Mouse (Mus musculus) ZHBTc4 (cell line): ENCODE measurements around the gene Efnb1.
A peak's percentile ranks its signal among the peaks of the same experiment; 100 is the strongest.
"Not testable (repeated sequence)": the region's sequence is repeated elsewhere in the genome, so short reads cannot be mapped to it uniquely, and the experiment has no call there.

Experiments
- DNase-seq: peaks from one replicate; pipeline ENCODE4 v3.0.0-alpha.2; 2011; ENCODE audit warnings: low read depth, low spot score

Gene Efnb1

DNA sequence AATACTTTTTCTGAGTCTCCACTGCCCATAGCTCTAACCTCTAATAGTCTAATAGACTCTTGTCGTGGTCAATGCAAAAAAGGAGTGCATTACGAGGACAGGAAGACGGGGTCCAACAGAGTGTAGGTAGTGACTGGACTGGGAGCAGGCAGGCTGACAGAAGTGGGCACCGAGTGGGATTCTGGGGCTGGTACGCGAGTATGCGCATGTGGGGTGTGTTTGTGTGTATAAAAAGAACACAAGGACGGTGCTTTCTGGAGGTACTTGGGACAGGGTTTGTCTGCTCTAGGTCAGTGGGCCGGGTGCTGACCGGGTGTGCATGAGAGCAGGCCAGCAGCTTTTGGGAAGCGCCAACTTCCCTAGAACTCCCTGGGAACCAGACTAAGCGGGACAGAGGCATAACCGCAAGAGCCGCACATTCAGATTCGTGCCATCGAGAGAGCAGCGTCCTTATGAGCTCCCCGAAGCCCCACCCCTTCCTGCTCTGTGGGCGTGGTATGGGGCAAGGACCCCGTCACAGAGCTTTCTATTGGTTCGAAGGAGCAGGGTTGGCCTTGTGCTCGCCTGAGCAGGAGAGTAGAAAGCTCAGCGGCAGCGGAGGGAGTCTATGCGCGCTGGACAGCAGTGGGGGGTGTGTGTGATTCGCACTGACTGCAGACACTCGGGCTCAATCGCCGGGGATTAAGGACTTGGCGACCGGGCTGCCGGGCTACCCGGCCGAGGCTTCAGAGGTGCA, at the start of gene Efnb1:
Gene Efnb1 (plus strand): TSS at position 608 of the 736 bp plus-strand sequence.
- peak; percentile 93 for DNase-seq

DNA sequence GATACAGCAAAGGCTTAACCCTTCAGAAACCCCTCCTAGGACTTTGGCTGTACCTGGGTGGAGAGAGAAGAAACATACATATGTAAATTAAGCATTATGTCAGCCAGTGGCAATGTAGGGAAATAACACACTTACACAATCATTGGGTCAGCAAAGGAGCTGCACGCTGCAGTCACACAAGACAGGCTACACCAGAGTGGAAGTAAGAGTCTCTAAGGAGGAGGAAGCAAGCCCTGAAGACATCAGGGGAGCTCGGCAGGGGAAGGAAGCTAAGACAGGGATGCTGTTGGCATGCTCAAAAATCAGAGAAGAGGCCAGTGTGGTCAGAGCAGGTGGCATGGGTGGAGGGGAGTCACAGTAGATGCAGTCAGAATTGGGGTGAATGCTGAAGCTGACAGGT, 43.2 kb upstream of the Efnb1 start:
- no peak for DNase-seq

DNA sequence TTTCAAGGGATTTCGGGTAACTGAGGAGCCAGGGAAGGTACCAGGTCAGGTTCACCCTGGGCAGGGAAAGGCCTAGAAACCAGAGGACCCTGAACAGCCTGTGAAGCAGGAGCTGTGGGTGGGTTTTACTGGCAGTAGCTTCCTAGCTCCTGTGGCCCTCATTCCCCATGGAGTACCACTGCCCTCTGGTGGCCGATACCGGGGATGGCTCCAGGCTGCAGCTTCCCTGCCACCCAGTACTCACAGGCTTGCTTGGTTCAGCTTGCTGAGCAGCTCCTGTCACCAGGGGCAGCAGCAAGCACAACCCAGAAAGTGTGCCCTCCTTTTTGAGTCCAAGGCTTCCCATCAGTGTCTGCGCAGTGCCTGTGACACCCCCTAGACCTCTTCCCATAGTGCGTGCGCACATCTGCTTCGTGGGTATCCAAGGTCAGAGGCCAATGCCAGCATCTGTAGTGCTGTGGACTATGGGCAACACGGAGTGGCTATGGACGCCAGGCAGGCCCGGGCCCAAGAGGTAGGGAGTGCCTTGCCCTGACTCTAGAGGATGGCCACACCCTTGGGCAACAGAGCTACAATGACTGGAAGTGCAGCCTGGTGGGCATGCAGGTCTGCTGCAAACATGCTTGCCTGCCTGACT, 24.7 kb upstream of the Efnb1 start:
- not testable (repeated sequence) for DNase-seq

DNA sequence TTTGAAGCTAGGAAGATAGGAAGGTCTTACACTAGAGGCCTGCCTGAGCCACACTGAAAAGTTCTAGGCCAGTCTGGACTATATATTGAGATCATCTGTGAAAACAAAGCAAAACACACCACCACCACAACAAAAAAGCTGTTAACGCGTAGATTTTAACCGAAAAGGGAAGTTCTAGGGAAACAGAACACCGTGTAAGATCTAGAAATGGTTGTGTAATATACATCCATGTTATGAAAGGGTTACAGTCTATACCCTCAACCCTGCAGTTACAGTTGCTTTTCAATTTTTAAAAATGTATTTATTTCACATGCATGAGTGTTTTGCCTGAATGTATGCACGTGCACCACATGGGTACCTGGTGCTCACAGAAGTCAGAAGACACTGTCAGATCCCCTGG, 16.4 kb upstream of the Efnb1 start:
- no peak for DNase-seq

DNA sequence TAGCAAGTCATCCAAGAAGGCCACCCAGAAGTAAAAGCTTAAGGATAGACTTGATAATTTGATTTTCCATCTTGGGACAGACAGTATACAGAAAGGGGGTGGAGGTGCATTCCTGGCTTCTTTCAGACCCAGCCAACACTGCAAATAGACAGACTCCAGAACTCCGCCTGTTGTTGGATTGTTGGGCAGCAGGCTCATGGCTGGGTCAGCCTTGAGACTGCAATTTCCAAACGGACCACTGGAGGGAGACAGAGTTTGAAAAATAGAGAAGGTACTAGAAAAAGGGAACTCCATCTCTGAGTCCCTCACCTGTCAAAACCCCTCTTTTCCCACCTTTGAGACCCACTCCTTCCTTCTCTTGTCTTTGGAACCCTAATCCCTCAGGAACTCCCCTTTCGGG, 5.9 kb upstream of the Efnb1 start:
- DNase-seq: peak; percentile 56

DNA sequence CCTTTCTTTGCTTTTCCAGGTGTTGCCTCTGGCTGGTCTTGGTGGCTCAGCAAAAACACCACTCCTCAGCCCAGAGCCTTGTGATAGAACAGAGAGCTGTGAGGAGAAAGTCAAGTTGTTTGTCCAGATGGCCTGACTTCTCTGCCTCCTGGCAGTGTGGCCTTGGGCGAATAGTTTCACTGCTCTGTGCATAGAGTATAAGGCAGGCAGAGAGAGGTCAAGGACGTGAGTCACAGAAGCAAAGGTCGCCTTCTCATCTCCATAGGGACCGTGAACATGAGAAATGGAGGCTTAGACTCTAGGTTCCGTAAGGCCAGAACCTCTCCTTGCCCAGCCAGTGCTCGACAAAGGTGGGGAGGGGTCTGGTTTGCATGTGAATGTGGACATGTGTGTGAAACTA, 3.4 kb upstream of the Efnb1 start:
- DNase-seq: no peak

DNA sequence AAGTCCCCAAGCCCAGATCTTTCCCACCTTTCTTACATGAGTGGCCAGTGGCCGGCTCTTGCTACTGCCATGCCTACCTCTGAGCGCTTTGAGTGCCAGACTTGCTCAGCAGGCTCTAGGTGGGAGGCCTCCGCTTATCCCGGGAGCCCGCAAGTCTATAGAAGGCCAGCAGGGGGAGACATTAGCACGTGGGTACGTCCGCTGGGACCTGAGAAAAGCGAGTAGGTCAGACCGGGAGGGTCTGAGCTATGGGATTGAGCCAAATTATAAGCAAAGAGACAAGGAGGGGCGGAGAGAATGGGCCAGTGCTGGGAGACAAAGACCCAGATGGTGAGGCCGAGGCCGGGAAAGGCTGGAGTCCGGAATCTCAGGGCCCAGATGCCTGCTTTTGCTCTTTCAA, 1.0 kb upstream of the Efnb1 start:
- DNase-seq: peak; percentile 88

DNA sequence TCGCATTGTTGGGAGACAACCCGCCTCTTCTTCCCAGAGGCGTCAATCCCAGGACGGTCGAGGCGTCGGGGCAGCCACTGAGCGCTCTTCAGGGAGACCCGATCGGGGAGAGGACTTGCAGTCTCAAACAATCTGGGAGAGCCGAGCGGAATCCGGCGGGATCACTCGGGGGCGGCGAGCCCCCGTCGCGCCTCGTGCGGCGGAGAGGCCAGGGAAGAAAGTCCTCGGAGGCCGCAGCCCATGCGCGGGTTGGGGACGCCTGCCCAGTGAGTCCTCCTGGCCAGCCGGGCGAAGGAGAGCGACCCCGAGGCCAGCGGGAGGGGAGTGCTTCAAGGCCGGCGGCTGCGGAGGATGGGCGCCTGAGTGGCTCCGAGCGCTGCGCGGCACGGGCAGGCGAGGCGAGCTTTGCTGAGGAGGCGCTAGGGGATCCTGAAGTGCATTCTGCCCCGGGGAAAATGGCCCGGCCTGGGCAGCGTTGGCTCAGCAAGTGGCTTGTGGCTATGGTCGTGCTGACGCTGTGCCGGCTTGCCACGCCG, 569 bp downstream of the Efnb1 start:
- peak; percentile 39 for DNase-seq

DNA sequence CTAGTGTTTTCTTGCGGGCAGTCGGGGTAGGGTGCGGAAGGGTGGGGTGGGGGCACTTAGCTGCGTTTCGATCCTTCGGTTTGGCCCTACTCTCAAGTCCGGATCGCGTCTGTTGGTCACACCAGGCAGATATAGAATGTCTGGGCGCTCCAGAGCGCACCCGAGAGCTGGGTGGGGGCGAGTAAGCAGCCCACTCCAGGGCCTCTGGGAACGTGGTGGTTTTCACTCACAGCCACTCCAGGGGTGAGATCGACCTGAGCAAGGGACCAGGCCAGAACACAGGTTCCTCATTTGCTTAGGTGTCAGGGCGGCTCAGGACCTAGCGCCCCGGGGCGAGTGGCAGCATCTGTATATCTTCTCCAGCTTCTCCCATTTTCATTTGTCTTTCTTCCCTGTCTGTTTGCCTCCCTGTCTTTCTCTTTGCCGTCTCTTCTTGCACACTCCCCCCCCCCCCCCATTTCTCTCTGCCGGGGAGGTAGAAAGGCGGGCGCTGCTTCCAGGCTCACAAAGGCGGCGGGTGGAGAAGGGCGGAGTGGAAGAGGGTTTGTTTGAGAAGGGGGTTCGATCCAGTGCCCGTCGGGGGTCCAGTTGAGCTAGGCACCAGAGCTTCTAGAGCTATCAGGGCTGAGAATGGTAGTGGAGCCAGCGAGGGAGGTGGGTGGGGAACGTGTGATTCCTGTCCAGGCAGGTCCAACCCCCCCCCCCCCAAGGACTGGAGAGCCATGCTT, 1.4 kb downstream of the Efnb1 start:
- no peak for DNase-seq

DNA sequence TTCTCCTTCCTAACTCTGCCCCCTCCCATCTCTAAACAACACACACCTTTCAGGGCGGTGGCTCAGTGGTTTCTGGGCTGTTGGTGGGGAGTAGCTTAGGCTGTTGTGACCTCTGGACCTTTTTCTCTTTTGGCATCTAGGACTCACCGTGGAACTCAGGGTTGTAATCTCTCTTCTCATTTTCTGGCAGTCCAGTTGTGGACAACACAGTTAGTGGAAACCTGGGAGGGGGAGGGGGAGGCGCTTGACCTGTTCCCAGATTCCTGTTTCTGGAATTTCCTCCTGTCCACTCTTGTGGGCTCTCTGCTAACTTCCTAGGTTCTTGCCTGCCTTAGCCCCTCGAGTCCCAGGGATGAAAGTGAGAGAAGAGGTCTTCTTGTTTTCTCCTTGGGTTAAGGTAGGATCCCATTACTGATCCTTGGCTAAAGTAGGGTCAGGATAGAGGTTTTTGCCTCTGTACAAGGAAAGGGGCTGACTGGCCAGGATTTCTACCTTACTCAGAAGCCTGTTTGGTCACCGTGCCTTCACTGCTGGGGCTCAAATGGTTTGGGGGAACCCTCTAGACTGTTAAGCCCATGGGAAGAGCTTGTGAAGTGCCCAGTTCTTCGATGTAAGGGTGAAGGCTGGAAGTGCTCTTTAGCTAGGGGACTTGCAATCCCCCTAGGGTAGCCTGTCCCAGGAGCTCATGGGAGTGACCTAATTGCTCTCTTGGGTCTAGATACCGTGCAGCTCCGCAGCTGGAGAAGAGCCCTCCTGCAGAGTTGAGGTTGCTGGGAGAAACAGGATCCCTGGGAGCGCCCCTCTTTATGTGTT, 2.2 kb downstream of the Efnb1 start:
- no peak for DNase-seq

DNA sequence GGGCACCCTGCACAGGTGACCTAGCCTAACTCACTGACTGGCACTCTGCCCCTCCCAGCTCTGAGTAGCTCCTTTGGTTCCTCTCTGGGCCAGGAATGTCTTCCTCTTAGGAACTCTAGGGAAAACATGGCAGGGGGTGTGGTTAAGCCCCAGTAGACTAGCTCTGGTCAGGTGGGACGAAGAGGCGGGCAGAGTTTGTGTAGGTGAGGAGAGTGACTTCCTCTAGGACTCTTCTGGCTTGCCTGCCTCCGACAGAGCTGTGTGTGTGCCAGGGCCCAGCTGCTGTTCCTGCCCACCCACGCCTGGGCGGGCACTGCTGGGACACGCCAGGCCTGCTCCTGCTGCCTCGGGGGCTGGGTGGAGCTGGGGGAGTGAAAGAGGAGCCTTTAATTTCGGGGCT, 5.1 kb downstream of the Efnb1 start:
- no peak for DNase-seq

DNA sequence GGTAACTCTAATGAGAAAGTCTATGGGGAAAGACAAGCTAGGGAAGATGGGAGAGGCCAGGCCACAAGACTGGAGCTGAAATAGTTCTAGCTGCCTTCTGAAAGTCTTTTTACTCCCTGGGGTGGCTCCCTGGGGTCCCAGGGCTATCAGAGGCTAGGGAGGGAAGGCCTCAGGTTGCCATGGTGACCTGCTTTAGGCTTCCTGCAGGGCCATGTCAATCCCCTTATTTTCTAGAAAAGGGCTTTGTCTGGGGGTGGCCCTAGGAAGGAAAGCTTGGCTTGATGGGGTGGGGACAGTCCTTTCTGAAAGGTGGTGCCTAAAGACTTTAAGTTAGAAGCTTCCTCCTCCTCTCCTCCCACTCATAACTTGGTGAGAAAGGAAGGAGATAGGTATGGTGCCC, 6.0 kb downstream of the Efnb1 start:
- DNase-seq: no peak

DNA sequence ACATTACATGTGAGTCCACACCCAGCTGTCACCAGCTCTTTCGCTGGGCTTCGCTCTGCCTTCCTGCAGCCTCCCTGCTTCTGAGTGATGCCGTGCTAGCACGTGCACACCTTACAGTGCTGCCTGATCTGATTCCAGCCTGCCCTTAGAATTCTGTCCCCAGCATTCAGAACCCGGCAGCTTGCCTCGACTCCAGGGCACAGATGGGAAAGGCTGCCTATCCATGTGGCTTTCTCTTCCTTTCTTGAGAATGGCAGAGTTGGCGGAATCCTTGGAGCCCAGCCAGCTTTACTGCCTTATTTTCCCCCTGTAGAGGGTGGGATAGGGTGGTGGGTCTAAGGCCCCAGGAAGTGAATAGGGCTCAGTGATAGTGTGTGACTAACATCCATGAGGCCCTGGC, 9.6 kb downstream of the Efnb1 start:
- no peak for DNase-seq

DNA sequence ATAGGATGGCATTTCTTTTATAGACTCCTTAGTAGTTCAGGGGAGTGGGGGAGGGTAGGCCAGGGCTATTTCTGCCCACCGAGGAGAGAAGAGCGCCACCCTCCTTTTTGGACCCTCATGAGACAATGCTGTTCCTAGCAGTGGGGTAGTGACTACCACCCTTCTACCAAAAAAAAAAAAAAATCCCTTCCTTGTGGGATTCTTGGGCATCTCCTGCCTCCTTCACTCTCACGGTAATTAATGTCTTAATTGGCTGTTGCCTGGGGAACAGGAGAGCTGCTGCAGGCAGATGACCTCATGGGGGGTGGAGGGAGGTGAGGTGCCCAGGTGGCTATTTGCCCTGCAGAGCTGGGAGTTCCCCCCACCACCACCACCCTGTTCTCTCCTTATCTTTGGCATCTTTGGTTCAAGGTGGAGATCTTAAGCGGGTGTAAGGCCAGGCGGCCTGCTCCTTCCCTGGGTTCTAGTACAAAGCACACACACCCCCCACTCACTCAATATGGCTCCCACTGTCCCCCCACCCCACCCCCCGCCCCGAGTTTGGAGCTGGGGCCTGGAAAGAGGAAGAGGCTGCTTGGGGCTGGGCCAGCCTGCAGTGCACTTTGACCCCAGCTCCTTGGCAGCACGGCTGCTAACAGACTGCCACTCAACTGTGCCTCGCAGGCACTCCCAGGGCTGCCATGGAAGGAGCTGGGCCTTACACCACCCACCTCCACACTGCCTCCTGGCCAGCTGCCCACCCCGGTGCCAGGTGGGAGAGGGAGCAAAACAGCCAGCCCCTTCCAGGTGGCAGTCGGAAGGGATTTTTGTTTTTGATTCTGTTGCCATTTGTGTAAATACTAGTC, 12.4 kb downstream of the Efnb1 start:
- DNase-seq: no peak

DNA sequence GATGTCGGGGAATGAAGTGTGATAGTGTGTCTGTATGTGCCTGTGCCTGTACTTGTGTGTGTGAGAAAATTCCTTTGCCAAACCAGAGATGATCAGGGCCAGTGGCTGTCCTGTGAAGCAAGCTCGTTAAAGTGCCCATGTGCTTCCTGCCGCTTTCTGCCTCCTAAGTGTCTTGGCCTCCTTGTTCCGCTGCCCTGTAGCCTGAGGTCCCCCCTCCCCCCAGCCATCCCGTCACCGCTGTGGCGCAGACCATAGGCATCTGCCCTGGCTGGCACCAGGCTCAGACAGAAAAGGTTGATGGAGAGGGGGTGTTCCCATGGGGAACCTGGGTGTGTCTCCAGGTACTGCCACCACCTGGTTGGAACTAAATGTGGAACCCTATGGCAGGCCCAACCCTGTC, 13.1 kb downstream of the Efnb1 start:
- DNase-seq: no peak

DNA sequence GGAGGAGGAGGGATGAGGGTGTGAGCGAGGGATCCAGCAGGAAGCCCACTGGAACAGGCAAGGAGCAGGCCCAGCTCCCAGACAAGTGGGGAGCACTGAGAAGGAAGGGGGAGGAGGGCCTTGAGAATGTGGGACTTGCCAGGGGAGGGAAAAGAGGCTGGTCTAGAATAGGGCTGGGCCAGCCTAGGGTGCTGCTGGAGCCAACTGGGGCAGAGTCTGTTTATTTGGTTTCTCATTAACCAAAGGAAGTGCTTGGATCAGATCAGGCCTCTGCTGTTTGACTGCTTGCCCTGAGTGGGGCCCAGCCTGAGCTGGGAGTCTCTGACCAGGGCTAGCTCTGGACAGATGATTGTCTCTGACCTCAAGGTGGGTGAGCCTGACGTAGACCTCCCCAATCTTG, 14.0 kb downstream of the Efnb1 start:
- no peak for DNase-seq

DNA sequence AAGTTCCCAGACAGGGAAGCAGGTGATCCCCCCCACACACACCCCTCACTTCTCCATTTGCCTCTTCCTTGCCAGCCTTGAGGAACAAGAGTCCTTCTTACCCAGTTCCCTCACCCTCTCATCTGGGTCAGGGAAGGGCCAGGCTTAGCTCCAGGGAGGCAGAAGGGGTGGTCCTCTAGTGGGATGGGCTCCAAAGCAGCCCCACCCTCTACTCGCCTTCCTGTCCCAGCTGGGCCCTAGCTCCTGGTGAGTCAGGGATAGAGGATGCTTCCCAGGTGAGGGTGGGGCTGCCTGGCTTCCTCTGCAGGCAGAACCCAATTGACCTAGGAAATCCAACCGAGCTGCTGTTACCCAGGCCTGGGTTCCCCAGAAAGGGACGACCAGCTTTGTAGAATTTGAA, 14.8 kb downstream of the Efnb1 start:
- DNase-seq: no peak

DNA sequence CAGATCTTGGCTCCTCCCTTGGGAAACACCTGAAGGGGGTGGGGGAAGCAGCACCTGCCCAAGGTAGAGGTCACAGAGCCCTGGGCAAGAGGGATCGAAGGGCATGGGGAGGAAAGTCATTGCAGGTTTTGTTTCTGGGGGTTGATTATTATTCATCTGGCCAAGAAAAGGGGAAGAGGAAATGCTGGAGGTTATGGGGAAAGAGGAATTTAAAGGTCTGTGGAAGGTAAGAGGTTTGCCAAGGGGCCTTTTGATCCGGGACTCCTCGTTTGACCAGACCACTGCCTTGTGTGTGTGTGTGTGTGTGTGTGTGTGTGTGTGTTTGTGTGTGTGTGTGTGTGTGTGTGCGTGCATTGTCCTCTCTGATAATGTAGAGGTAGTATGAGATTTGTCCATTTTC, 15.5 kb downstream of the Efnb1 start:
- DNase-seq: no peak

DNA sequence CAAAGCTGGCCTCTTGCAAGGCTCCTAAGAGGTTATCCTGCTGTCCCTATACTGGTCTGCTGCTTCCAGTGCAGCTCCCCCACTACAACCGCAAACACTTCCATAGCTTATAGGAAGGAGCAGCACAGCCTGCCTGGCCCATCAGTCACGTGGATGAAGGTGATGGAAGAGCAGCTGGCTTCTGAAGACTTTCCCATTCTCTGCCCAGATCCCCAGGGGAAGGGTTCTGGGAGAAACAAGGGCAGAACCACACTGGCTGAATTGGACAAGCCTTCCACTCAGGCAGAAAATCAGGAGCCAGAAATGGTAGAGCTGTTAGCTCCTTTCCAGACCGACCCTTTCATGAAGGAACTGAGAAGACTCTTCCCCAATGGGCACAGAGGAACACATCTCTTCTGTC, 16.2 kb downstream of the Efnb1 start:
- DNase-seq: no peak

DNA sequence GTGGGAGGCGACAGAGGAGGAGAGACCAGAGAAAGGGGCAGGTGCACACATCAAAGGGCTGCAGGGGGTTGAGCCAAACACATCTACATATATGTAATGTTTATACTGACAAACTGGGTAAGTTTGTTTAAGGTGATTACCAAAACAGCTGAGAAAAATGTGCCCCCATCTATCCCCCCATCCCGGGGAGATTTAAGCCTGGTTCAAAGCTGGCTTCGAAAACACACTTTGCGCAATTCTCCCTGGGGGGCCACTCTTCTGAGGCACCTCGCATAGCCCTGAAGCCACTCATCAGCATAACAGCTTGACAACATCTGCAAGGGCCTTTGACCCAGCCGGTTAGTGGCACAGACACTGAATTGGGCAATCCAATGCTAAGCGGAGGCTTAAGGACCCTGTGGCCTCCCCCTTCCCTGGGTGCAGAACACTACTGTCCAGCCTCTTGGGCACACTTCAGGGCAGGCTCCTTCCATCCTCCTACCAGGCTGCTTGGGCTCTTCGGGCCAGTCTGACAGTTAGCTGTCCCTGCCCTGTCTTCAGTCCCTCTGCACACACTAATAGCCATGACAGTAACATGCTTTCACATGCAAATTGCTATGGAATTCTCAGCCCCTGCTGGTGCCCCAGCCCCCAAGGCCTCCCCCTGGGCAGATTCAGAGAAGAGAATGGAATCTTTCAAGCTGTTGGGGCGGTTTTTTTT, 16.8 kb downstream of the Efnb1 start:
- peak; percentile 77 for DNase-seq
